Mouse (Mus musculus) monocyte, adult 2 months (primary cell): ENCODE results near the gene Mrtfb.

Source experiments
- DNase-seq, 2 experiments: peaks; one replicate each; pipeline ENCODE4 v3.0.0; 2022; ENCODE audit warnings: low spot score in 2 of 2, low read depth in 1 of 2

The Mrtfb gene

DNA sequence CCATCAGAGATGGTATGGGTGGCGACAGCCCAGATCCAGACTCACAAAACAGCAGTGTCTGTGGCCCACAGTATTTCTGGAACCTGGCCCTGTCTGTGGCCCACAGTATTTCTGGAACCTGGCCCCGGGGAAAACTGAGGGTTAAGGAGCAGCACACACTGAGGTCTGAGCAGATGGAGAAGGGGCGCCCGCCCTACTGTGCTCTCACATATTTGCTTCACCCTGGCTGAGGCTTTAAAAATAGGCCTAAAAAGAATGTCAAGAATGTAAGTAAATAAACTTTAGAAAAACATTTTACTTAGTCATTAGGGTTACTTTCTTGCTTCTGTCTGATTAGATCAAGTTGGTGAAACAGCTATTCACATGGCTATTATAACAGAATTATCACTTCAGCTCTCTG lies 131.0 kb downstream of the Mrtfb start:
- DNase-seq = no peak

DNA sequence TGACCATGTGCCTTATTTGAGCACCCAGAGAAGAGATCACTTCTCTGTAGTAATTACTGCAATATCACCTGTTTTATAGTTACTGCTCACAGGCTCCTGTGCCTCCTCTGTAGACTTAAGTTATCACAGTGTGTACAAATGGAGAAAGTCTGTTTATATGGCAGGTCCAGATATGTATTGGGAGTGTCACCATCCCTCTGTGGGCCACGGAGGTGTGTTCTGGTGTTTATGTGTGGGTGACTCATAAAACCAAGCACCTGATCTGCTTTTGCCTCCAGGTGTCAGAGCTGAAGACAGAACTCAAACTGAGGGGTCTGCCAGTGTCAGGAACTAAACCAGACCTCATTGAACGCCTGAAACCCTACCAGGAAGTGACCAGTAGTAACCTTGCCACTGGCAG lies 144.1 kb downstream of the Mrtfb start:
- no peak for DNase-seq

GRCm38 (mm10) chr16:13401591-13401990 lies 145.3 kb downstream of the Mrtfb start:
- no peak for DNase-seq

GRCm38 (mm10) chr16:13404656-13405055 lies 148.4 kb downstream of the Mrtfb start:
- DNase-seq = no peak

GRCm38 (mm10) chr16:13405403-13405802 lies 149.1 kb downstream of the Mrtfb start:
- DNase-seq = no peak

DNA sequence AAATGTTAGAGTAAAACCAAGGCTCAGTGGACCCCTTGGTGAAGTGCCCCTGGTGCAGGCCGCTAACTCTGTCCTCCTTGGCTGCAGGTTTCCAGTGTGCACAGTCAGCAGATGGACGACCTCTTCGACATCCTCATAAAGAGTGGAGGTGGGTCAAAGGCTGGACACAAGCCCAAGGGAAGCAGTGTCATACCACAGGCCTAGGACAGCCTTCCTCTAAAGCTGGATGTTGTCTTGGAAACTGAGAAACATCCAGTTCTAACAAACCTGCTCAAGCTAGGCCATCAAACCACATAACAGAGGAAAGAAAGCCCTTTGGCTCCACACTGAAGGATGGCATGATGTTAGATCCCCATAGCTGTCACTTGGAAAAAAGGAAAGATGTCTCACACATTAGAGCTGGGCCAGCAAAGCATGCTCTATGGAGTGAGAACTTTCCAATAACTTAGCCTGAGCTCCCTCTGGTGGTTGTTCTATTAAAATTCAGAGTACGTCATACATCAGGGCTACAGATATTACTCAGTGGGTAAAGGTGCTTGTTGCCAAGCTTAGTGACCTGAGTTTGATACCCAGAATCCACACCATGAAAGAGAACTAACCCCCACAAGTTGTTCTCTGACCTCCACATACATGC lies 153.4 kb downstream of the Mrtfb start:
- DNase-seq = no peak

DNA sequence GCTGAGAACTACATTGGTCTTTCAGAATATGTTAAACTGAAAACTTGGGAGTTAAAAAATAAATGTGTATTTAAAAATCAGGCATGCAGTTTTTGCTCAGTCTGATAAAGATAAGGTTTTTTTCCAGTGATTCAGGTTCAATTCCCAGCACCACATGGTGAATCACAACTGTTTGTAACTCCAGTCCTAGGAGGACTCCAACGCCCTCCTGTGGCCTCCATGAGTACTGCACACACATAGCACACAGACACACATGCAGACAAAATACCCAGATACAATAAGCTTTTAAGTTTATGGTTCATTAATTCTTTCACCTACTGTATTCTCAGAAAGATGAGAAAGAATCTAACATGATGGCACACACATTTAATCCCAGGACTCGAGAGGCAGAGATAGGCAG lies 154.5 kb downstream of the Mrtfb start:
- no peak for DNase-seq

DNA sequence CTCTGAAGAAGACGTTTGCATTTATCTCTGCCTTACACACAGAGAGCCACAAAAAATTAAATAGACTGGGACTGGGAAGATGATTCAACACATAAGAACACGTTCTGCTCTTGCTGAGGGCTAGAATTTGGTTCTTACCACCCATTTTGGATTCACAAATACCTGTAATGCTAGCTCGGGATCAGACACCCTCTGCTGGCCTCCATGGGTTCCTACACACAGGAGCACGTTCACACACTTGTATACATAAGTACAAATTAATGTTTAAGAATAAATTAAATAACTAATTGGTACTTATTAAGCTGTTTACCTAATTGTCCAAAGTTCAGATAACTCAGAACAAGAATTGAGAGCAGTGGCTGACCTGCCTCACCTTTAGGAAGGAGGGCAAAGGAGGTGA lies 155.2 kb downstream of the Mrtfb start:
- no peak for DNase-seq

GRCm38 (mm10) chr16:13414566-13414965 lies 158.3 kb downstream of the Mrtfb start:
- no peak for DNase-seq

- DNase-seq = no peak
Observed at GRCm38 (mm10) chr16:13414972-13415371, 158.7 kb downstream of the Mrtfb start.

DNA sequence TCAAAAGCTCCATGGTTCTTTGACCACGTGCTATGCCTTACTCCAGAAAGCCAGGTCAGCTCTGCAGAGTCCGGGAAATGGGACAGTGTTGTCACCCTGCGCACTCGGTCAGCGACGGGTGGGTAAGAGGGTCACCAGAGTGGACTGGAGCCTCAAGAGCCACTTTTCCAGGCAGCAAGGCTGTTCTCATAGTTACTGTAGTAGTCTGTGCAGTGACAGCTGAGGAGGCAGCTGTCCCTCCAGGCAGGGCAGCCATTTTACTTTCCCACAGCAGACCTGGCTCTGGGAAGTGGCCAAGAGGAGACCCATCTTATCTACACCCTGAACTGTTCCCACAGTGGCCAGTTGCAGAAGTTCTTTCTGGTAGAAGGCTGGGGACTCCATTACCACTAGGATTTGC lies 159.2 kb downstream of the Mrtfb start:
- DNase-seq = no peak

- no peak for DNase-seq
Observed at GRCm38 (mm10) chr16:13416465-13416864, 160.2 kb downstream of the Mrtfb start.

DNA sequence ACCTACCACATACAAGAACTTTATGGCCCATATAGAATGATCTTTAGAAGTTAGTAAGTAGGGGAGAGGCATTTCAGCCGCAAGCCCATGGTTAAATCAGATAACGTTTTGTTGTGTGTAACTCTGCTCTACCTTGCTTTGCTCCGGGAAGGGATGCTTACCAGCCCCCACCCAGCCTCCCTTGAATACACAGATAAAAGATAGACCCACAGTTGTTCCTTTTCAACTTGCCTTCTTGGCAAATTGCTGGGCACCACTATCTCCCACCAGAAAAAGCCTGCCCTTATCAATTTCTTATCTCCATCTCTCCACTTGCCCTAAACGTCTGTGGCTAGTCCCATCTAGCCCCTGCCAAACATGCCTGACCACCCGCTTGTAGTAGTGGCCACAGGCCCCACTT lies 161.6 kb downstream of the Mrtfb start:
- DNase-seq = no peak

GRCm38 (mm10) chr16:13419752-13420151 lies 163.5 kb downstream of the Mrtfb start:
- DNase-seq = no peak

DNA sequence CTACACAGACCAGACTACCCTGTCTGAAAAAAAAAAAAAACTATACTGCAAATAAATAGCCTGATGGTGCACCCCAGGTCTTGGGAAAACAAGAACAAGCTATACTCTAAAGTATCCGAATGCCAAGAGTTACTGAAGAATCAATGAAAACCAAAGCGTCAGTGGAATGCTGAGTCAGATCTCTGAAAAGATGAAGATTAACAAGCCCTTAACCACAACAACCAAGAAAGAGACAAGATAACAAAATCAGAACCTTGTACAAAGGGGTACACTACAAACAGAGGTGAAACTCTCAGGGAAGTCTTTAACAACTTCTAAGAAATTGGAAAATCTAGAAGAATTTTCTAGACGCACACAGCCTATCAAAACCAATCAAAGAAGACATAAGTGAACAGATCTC lies 166.2 kb downstream of the Mrtfb start:
- no peak for DNase-seq

DNA sequence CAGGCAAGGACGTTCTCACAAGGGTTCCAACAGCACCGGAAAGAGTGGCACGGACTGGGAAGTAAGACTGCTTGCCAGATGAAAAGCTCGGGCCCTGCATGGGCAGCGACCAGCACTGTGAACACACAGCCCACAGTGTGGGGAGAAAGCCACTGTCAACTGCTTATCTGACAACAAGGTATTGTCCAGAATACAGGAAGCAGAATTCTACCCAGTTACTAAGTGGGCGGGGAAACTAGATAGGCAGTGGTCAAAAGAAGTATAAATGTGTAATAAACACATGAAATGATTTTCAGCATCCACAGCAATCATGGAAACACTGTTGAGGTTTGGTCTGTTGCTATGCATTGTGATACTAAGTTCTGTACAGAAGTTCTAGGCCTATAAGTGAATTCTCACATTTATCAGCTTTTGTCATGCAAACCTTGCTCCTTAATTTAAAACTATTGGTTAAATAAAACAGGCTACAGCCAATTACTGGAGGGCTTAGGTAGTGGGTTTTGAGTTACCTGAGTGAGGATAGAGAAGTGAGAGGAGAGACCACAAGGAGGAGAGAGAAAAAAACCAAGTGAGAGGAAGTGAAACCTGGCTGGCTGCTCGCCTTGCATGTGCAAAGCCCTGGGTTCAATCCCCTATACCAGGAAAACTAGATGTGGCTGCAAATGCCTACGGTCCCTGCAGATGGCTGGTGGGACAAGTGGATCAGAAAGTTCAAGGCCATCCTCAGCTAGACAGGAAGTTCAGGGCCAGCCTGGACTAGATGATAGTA lies 167.5 kb downstream of the Mrtfb start:
- no peak for DNase-seq

DNA sequence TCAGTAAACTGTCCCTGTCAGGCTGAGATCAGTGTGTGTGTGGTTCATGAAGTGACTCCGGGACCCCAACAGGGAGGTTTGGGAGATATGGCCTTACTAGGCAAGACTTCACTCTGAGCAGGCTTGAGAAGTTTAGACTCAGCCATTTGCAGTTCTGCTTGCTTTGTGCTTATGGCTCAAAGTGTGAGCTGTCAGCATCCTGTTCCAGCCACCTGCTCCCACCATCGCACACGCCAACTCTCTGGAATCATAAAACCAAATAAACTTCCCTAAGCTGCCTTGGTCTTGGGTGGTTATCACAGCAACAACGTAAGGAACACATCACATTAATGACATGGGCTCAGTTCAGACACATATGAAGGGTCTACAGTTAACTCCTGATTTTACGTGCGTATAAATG lies 169.5 kb downstream of the Mrtfb start:
- no peak for DNase-seq

- DNase-seq = no peak
Observed at GRCm38 (mm10) chr16:13426831-13427589, 170.7 kb downstream of the Mrtfb start.

- DNase-seq = no peak
Observed at GRCm38 (mm10) chr16:13428077-13428476, 171.8 kb downstream of the Mrtfb start.

DNA sequence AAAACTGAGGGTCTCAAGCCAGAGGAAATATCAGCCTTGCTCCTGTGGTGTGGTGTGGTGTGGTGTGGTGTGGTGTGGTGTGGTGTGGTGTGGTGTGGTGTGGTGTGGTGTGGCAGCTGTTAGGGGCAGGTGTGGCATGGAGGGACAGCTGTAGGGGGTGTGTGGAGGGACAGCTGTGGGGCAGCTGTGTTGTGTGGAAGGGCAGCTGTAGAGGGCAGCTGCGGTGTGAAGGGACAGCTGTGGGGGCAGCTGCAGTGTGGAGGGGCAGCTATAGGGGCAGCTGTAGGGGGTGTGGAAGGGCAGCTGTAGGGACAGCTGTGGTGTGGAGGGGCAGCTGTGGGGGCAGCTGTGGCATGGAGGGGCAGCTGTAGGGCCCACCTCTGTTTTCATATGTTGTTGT lies 172.5 kb downstream of the Mrtfb start:
- no peak for DNase-seq

DNA sequence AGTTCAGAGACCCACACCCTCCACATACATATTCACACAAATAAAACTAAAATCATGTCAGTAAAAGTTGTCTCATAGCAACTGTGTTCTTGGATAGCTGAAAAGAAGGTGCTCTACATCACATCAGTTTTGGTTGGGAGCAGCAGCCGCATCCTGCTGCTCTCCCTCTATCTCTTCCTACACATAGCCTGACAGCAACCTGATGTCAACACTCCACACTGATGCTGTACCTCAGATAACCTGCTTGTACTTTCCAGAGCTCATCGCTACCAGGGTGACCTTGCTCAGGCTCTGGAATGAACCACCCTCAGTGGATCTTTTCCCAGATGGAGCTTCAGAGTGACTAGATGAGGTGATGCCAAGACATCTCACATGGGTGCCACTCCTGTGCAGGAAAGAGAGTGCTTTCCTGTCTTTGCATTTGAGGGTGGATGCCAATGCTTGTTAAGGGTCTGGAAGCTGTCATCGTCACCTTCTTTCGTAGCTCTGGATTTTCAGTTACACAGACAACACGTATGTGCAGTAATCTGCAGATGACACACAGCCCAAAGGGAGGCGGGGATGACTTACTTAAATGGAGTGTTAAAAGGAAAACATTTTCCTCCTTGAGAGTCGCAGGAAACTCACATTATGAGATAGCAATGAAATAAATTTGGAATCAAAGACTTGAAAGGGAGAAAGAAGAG lies 173.8 kb downstream of the Mrtfb start:
- no peak for DNase-seq

DNA sequence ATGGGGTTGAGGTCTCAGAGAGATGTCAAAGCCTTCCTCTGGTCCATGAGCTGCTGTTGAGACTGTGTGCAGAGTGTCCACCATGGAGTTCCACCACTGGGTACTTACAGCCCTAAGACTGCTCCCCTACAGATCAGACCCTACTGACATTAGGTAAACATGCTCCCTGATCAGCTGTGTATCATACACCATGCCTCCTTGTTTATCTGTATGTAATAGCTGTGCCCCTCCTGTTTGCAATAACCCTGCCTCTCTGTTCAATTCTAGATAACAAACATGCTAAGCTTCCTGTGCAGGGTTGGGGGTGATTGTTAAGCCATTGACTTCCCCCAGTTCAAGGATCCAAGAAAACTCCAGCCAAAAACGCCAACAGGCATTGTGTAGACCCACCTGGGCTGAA lies 174.7 kb downstream of the Mrtfb start:
- no peak for DNase-seq
